Mouse (Mus musculus): ENCODE data around the gene Dapk3.
"Not testable (repeated sequence)": the region's sequence is repeated elsewhere in the genome, so short reads cannot be mapped to it uniquely, and the experiment has no call there.

Gene Dapk3

DNA sequence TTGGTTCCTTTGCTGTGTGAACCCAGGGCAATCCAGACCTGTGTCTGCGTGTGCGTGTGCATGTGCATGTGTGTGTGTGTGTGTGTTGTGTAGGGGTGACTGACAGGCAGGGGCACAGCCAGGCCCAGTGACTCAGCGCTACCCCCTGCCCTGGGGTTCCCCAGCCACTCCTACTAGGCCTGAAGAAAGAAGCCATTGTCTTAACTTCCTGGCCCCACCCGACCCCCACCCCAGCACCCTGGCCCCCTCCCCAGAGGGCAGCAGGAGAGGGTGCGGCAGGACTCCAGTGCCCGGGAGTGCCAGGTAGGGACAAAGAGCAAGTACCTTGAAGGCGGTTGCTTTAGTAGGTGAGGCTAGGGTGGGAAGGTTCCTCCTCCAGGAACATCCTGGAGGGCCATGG, 37.0 kb upstream of the Dapk3 start:
- DNase-seq (ENCODE audit: low read depth, low spot score), result no peak

GRCm38 (mm10) chr10:81146296-81146695, 36.5 kb upstream of the Dapk3 start:
- DNase-seq (ENCODE audit: low read depth, low spot score), result no peak

- no peak for DNase-seq (ENCODE audit: low read depth, low spot score)
Measured at GRCm38 (mm10) chr10:81151261-81151660, 31.5 kb upstream of the Dapk3 start.

GRCm38 (mm10) chr10:81152609-81153008, 30.2 kb upstream of the Dapk3 start:
- DNase-seq (ENCODE audit: low read depth, low spot score), result no peak

DNA sequence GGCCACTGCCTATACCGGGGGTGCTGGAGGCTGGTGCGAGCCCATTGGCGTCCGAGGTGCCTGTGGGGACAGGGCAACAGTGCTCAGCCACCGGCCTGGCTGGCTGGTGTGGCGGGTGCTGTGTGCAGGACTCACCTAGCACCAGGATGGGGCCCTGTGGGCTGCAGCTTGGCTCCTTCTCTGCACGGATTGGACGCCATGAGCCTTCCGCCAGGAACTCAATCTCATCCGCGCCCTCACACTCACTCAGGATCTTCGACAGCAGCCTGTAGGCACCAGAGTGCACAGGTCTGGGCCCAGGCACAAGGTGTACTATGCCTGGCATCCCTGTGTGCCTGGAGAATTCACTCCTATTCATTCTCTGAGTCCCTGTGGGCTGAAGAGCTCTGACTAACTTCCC, 28.5 kb upstream of the Dapk3 start:
- DNase-seq (ENCODE audit: low read depth, low spot score), result no peak

DNA sequence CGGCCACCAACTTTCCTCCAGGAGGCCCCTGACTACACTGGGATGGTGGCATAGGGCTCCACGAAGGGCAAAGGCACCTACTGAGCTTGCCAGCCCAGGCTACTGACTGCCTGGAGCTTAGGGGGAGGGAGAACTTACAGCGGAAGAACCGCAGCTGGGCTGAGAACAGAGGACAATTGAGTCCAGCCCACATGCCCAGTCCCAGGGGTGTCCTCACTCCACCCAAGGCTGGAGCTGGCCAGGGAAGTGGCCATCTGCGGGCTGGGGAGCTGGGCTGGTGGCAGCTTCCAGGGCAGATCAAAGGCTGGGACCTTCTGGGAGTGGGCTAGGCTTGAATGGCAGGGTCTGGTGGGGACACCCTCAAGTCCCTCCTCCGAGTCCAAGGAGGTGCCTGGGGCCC, 28.1 kb upstream of the Dapk3 start:
- no peak for DNase-seq (ENCODE audit: low read depth, low spot score)

DNA sequence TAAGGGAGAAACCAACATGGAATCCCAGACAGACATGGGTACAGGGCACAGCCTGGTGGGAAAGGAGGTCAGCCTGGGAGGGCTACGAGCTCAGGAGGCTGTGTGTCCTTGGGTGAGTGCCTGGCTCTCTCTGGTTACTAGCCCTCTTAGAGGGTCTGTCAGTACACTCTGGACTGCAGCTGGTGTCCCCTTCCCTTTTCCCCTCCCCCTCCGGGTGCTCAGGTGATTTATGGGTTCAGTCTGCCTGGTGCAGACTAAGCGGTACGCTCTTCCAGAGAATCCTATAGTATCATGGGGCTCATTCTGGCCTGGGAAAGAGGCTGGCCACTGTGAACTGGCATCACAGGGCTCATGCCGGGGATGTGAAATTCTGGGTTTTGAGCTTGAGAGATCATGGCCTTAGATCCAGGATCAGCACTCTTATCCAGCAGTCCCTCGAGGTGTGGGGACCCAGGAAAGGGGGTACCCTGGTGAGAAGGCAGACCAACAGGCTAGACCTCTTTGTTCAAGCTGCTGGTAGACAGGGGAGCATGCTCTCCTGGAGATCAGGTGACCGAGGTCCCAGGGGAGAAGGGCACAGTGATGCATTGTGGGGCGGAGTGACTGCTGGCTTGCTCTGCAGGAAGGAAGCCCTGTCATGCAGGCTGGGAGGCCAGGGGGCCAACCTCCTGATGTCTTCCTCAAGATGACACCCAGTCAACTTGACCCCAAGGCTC, 21.0 kb upstream of the Dapk3 start:
- DNase-seq (ENCODE audit: low read depth, low spot score), result peak; percentile 73

- DNase-seq (ENCODE audit: low read depth, low spot score), result no peak
Measured at GRCm38 (mm10) chr10:81162318-81162652, 20.5 kb upstream of the Dapk3 start.

GRCm38 (mm10) chr10:81165118-81165517, 17.7 kb upstream of the Dapk3 start:
- DNase-seq (ENCODE audit: low read depth, low spot score), result no peak

- DNase-seq (ENCODE audit: low read depth, low spot score), result peak; percentile 99
Measured at GRCm38 (mm10) chr10:81167200-81168086, 15.4 kb upstream of the Dapk3 start, which contains the start of gene Pias4. Pias4 (minus strand) TSS chr10:81167923.

GRCm38 (mm10) chr10:81168087-81168431, 14.7 kb upstream of the Dapk3 start:
- no peak for DNase-seq (ENCODE audit: low read depth, low spot score)

- DNase-seq (ENCODE audit: low read depth, low spot score), result peak; percentile 73
Measured at GRCm38 (mm10) chr10:81168521-81169244, 14.1 kb upstream of the Dapk3 start.

GRCm38 (mm10) chr10:81169411-81169900, 13.3 kb upstream of the Dapk3 start:
- DNase-seq (ENCODE audit: low read depth, low spot score), result not testable (repeated sequence)

- peak; percentile 92 for DNase-seq (ENCODE audit: low read depth, low spot score)
Measured at GRCm38 (mm10) chr10:81173132-81173531, 9.7 kb upstream of the Dapk3 start.

DNA sequence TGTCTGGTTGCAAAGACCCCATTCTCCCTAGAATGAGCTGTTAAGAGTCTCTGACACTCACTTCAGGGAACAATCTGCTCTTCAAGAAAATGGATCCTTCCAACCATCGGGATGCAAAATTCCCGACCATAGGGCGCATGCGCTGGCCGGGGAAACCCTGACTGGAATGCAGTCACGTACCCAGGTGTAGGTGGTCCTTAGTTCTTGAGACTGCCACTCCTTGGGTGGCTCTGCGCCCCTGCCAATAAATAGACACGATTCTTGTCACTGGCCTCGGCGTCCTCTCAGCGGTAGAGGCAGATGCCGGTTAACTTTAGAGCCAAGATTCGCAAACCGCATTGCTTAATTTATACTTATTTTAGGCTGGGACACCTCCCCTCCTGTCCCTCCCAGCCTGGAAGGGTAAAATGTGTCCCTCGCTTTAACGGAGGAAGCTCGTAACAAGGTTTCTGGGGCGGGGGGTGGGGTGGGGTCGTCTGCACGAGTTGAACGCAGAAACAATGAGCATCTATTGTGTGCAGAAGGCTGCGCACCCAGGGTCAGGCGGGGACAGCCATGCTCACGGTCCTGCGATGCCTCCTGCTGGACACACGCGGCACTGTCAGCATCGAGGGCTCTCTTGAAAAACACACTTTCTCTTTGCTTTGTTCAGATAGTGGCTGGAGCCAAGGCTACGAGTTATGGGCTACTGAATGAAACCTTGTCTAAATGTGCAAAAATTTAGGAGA, 8.0 kb upstream of the Dapk3 start:
- DNase-seq (ENCODE audit: low read depth, low spot score), result peak; percentile 94

DNA sequence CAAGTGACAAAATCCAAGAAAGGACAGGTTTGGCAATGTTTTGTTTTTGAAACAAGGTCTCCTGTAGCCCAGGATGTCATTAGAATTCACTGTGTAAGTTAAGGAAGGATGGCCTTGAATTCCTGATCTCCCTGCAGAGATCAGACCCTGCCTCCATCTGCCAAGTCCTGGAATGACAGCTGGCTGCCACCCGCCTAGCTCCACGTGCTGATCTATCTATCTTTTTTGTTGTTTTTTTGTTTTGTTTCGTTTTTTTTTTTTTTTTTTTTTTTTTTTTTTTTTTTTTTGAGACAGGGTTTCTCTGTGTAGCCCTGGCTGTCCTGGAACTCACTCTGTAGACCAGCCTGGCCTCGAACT, 7.5 kb upstream of the Dapk3 start:
- not testable (repeated sequence) for DNase-seq (ENCODE audit: low read depth, low spot score)

DNA sequence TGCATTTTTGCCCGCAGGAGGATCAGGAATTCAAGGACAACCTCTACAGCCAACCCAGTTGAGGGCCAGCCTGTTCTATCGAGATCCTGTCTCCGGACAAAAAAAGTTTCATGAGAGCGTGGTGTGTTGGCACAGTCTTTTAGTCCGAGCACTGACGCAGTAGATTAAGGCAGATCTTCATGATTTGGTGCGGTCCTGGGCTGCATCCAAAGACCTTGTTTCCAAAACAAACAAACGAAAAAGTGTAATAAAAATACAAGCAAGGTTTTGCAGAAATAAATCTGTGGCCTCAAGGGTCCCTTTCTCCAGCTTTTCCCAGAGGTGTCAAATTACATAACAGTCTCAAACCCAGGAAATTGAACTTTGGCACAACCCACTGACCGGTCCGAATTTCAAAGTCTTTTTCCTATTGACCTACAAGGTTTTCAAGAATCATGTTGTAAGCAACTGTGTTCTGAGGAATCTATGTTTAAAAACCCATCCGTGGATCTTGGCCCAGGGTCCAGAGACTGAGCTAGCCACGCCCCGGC, 6.8 kb upstream of the Dapk3 start:
- DNase-seq (ENCODE audit: low read depth, low spot score), result no peak

GRCm38 (mm10) chr10:81176466-81177271, 6.1 kb upstream of the Dapk3 start, which contains the start of gene Eef2:
Eef2 (plus strand) TSS chr10:81176631.
- peak; percentile 99 for DNase-seq (ENCODE audit: low read depth, low spot score)

DNA sequence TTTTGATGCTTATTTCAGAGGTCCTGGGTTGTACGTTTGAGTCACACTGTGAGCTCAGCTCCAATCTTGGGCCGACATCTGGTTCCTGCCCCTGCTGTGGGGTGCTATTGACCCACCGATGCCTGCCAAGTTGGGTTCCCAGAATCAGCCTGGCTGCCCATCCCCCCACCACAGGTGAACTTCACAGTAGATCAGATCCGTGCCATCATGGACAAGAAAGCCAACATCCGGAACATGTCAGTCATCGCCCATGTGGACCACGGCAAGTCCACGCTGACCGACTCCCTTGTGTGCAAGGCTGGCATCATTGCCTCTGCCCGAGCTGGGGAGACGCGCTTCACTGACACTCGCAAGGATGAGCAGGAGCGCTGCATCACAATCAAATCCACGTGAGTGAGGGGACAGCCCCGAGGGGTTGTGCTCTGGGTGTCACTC, 5.3 kb upstream of the Dapk3 start:
- no peak for DNase-seq (ENCODE audit: low read depth, low spot score)

DNA sequence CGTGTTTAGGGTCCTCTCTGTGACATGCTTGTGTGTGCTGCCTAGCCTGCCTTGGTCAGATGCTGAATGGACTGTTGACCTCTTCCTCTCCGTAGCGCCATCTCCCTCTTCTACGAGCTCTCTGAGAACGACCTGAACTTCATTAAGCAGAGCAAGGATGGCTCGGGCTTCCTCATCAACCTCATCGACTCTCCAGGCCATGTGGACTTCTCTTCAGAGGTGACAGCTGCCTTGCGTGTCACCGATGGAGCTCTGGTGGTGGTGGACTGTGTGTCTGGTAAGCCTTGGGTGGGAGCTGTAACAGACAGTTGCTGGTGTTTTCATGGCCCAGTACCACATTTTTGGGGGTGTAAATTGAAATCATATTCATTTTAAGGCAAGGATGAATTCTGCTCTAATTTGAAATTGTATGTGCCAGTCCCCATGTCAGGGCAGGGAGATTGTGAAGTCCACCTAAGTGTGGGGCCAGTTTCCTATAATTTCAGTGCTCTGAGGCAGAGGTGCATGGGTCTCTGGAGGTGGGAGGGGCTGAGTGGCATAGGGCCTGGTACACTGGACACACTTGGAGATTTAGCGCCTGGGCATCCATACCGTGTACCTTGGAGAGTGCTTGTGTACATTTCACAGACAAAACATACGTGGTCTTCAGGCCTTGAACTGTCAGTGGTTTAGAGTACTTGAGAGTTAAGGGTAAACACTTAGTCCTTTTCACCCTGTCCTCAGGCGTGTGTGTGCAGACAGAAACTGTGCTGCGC, 4.7 kb upstream of the Dapk3 start:
- DNase-seq (ENCODE audit: low read depth, low spot score), result no peak
